10 mouse cellular contexts compared by ENCODE assay signal in genomic region chr1:77521640-77522539, GRCm38 (mm10). TPM values are rescaled to one million over a fixed set of nuclear protein-coding genes. Genes with fewer than 3 reads are reported as not detected.
DNase-seq lines count a peak whose midpoint lies in the region; ATAC-seq lines count a peak whose summit lies in the region.
"Had no signal": no experiment of that assay in that cellular context is flagged by ENCODE, and none has a peak within 500 bp of the region (broad histone marks: within the 10 kb centered on the region; RNA-seq: fewer than 3 reads in every experiment).

No protein-coding gene starts in this region.

- no peak overlapping the region for H3K9ac ChIP-seq in neural tube, embryonic 11.5 days (ENCODE audit: low read length)

- no peaks in the 10 kb centered on the region for H3K27me3 ChIP-seq in neural tube, embryonic 11.5 days (ENCODE audit: control insufficient read depth, insufficient read depth, low read length)
- peaks cover 17% of the 10 kb centered on the region for H3K27me3 ChIP-seq in limb, embryonic 10.5 days (ENCODE audit: low read depth, poor library complexity, severe bottlenecking)

- H3K36me3 ChIP-seq in neural tube, embryonic 11.5 days (ENCODE audit: control insufficient read depth, insufficient read depth, low read length), result no peaks in the 10 kb centered on the region
- no peaks in the 10 kb centered on the region for H3K36me3 ChIP-seq in limb, embryonic 10.5 days

- 16% methylated on average over 17 of the region's 17 CpGs for WGBS in neural tube, embryonic 11.5 days
- WGBS in limb, embryonic 10.5 days, result 32% methylated on average over 16 of the region's 17 CpGs

- H3K4me2 ChIP-seq in neural tube, embryonic 11.5 days (ENCODE audit: low read depth), result peak overlapping the region; percentile 24; the same call in 1 of the 2 replicates

- H3K4me1 ChIP-seq in neural tube, embryonic 11.5 days (ENCODE audit: control insufficient read depth, insufficient read depth, low read length), result peaks cover 6% of the 10 kb centered on the region
- H3K4me1 ChIP-seq in limb, embryonic 10.5 days, result peaks cover 21% of the 10 kb centered on the region

- DNase-seq in embryo, embryonic 11 days, result peak; percentile 46
- no peak for DNase-seq in embryo, embryonic 9.5 days (ENCODE audit: extremely low spot score)
- DNase-seq in neural tube, embryonic 11.5 days (ENCODE audit: low spot score), result no peak
- no peak for DNase-seq in neural tube, embryonic 10.5 days (ENCODE audit: extremely low spot score, low spot score)
- DNase-seq in limb, embryonic 10.5 days (ENCODE audit: low spot score), result no peak
- DNase-seq in ovary, postnatal 36 days (ENCODE audit: low spot score), result no peak
- DNase-seq: gastrocnemius, postnatal 36 days; lung, postnatal 4 days had no signal

- no peak overlapping the region for H3K4me3 ChIP-seq in neural tube, embryonic 11.5 days (ENCODE audit: low read depth, low read length)
- H3K4me3 ChIP-seq in limb, embryonic 10.5 days, result peak overlapping the region; percentile 21

- no peak for ATAC-seq in neural tube, embryonic 11.5 days (ENCODE audit: insufficient read depth, low FRiP score, low TSS enrichment)
- no peak for ATAC-seq in CD4-positive, CD25-positive, alpha-beta regulatory T cell, adult 4 months
- no peak for ATAC-seq in monocyte, adult 5-6 weeks (replicated peaks; ENCODE audit: insufficient number of reproducible peaks, low FRiP score, low TSS enrichment, poor library complexity, severe bottlenecking)

- H3K9me3 ChIP-seq in neural tube, embryonic 11.5 days (ENCODE audit: control insufficient read depth, low read length), result no peaks in the 10 kb centered on the region
- H3K9me3 ChIP-seq in limb, embryonic 10.5 days (replicated peaks), result no peaks in the 10 kb centered on the region

- H3K27ac ChIP-seq in neural tube, embryonic 11.5 days (ENCODE audit: low read depth, low read length), result no peak overlapping the region
- peak overlapping the region; percentile 54 for H3K27ac ChIP-seq in limb, embryonic 10.5 days

RNA-seq across cellular contexts. Expression of gene Epha4, which starts 7.0 kb away (rescaled TPM):
- polyA plus RNA-seq in neural tube, embryonic 11.5 days (2014; fragmentation: Nextera tagmentation; extraction: Ambion mirVana), result 23.1 and 26.6 TPM in 2 replicates
- 24.9 and 44.3 TPM in 2 replicates for polyA plus RNA-seq in limb, embryonic 10.5 days (2016; fragmentation: Nextera tagmentation; extraction: Ambion mirVana)
- polyA plus RNA-seq in CD4-positive, CD25-positive, alpha-beta regulatory T cell, adult 4 months (2017; shearing (Covaris generic)), result under 1 TPM in 1 of 2 experiments, not detected in 1; 0.07 TPM
- total RNA-seq in monocyte, adult 5-6 weeks (2017), result 8.4 to 15.1 TPM (median 10.3 TPM) in 3 replicates

Comparison
In these comparisons a context has a peak if more than half of its experiments do, and no peak if none do; other contexts are left out.
1. RNA of gene Epha4, which starts 7.0 kb away (polyA plus RNA-seq): 24.9 to 44.3 TPM in limb, embryonic 10.5 days and 23.1 to 26.6 TPM in neural tube, embryonic 11.5 days; 0.07 TPM in CD4-positive, CD25-positive, alpha-beta regulatory T cell, adult 4 months; every median in the first group is over 10 times any median in the second.